Mouse (Mus musculus) ES-E14 (cell line): ENCODE data around the gene Acyp2. TPM values are rescaled to one million over a fixed set of nuclear protein-coding genes. Genes with fewer than 3 reads are reported as not detected.

Experiments used
- DNase-seq: peaks from one replicate; pipeline ENCODE4 v3.0.0-alpha.2; 2013; ENCODE audit warnings: low read depth, low spot score
- H3K27ac ChIP-seq: 2 replicates; pipeline ENCODE4 v1.5.1; 2012; ENCODE audit warnings: low read depth, mild to moderate bottlenecking, low read length, moderate library complexity, mixed read lengths; ENCODE audit not compliant: poor library complexity, insufficient read depth, severe bottlenecking
- H3K36me3 ChIP-seq: 2 replicates; pipeline ENCODE4 v1.6.1; 2012; ENCODE audit warnings: mild to moderate bottlenecking, low read length, moderate library complexity, mixed read lengths; ENCODE audit not compliant: control insufficient read depth, poor library complexity, insufficient read depth, severe bottlenecking
- H3K4me1 ChIP-seq, 2 experiments: fragments of 150-350 bp in 1 of 2; sonication (generic) in 1 of 2; 2 replicates each; pipeline ENCODE4 v1.6.1; 2012; ENCODE audit warnings: low read length in 2 of 2, mild to moderate bottlenecking in 1 of 2, mixed read lengths in 1 of 2; ENCODE audit not compliant: control insufficient read depth in 2 of 2, insufficient read depth in 2 of 2, poor library complexity in 1 of 2
- H3K4me3 ChIP-seq, 2 experiments: fragments of 150-350 bp in 1 of 2; sonication (generic) in 1 of 2; 2 replicates each; pipeline ENCODE4 v1.5.1; 2012; ENCODE audit warnings: low read length in 2 of 2, low read depth in 1 of 2, mild to moderate bottlenecking in 1 of 2, mixed read lengths in 1 of 2; ENCODE audit not compliant: insufficient read depth in 1 of 2, poor library complexity in 1 of 2, severe bottlenecking in 1 of 2
- H3K9ac ChIP-seq: 2 replicates; pipeline ENCODE4 v1.6.1; 2012; ENCODE audit warnings: low read depth, mild to moderate bottlenecking, low read length, mixed read lengths; ENCODE audit not compliant: poor library complexity, insufficient read depth, severe bottlenecking
- H3K9me3 ChIP-seq: fragments of 150-350 bp; sonication (generic); 2 replicates; pipeline ENCODE4 v1.6.1; 2012; ENCODE audit warnings: low read depth, mild to moderate bottlenecking, low read length; ENCODE audit not compliant: control insufficient read depth, insufficient read depth
- CHD2 ChIP-seq: IDR thresholded peaks from 2 replicates; pipeline ENCODE4 v1.6.1; 2014; ENCODE audit warnings: mild to moderate bottlenecking, low read depth, low read length, inconsistent platforms
- HCFC1 ChIP-seq: IDR thresholded peaks from 2 replicates; pipeline ENCODE4 v1.6.1; 2012; ENCODE audit warnings: low read length, inconsistent platforms, borderline replicate concordance; ENCODE audit not compliant: insufficient read depth
- MAFK ChIP-seq: IDR thresholded peaks from 2 replicates; pipeline ENCODE4 v1.6.1; 2014; ENCODE audit warnings: mild to moderate bottlenecking, low read depth, low read length, inconsistent platforms; ENCODE audit not compliant: insufficient read depth
- ZC3H11A ChIP-seq: IDR thresholded peaks from 2 replicates; pipeline ENCODE4 v1.6.1; 2012; ENCODE audit warnings: low read depth, mild to moderate bottlenecking, inconsistent platforms, low read length, borderline replicate concordance
- ZNF384 ChIP-seq: IDR thresholded peaks from 2 replicates; pipeline ENCODE4 v1.6.1; 2012; ENCODE audit warnings: low read depth, low read length, inconsistent platforms
- in situ Hi-C, 2 experiments: fragments of 600-800 bp; cut with MboI; formaldehyde crosslinking; loops; one replicate each; pipeline ENCODE4 v1.15.1; 2025; ENCODE audit warnings: low sequenced_read_pairs in 2 of 2, inconsistent platforms in 1 of 2; ENCODE audit not compliant: unreplicated experiment in 2 of 2
- total RNA-seq: library from RNA; depleted of rRNA; stranded (reverse); fragments of 300-350 nt; gene quantifications from 2 replicates; pipeline ENCODE4 v1.2.3, GENCODE M21; 2012

Acyp2 gene
- total RNA-seq, 1 experiment, result 4.6 TPM

- no peak overlapping the region for H3K27ac ChIP-seq
- no peak overlapping the region for H3K9ac ChIP-seq
- in situ Hi-C loops, result no loop called here
- no peak overlapping the region for H3K4me3 ChIP-seq
- no peaks in the 10 kb centered on the region for H3K9me3 ChIP-seq
- H3K4me1 ChIP-seq, result no peaks in the 10 kb centered on the region
- no peak for TF ChIP-seq MAFK
- no peak for TF ChIP-seq CHD2
- TF ChIP-seq ZC3H11A, result no peak
- no peak for TF ChIP-seq ZNF384
- TF ChIP-seq HCFC1, result no peak
- DNase-seq, result no peak
- no peaks in the 10 kb centered on the region; the same call in 1 of the 2 replicates for H3K36me3 ChIP-seq
Observed at GRCm38 (mm10) chr11:30607587-30608518, 41.5 kb downstream of the Acyp2 start.

GRCm38 (mm10) chr11:30597259-30597658 lies 52.1 kb downstream of the Acyp2 start:
- no peaks in the 10 kb centered on the region for H3K36me3 ChIP-seq
- no peak for TF ChIP-seq ZNF384
- no peak for TF ChIP-seq CHD2
- TF ChIP-seq HCFC1, result no peak
- TF ChIP-seq ZC3H11A, result no peak
- TF ChIP-seq MAFK, result no peak
- in situ Hi-C loops, result no loop called here

GRCm38 (mm10) chr11:30580008-30580407 lies 69.4 kb downstream of the Acyp2 start:
- Histone ChIP-seq H3K4me1 (no peaks in the 10 kb centered on the region), H3K4me3 (no peak overlapping the region), H3K9ac (no peak overlapping the region), H3K36me3 (no peaks in the 10 kb centered on the region), H3K27ac (no peak overlapping the region), H3K9me3 (no peaks in the 10 kb centered on the region)
- TF ChIP-seq MAFK, result no peak
- no peak for TF ChIP-seq HCFC1
- no peak for TF ChIP-seq ZC3H11A
- no peak for TF ChIP-seq CHD2
- TF ChIP-seq ZNF384, result no peak
- in situ Hi-C loops, result no loop called here
- DNase-seq, result no peak

More at GRCm38 (mm10) chr11:30597259-30597658, 52.1 kb downstream of the Acyp2 start:
- no peaks in the 10 kb centered on the region for H3K9me3 ChIP-seq
- H3K4me1 ChIP-seq, result no peaks in the 10 kb centered on the region
- DNase-seq, result no peak
- no peak overlapping the region for H3K4me3 ChIP-seq
- no peak overlapping the region for H3K9ac ChIP-seq
- H3K27ac ChIP-seq, result no peak overlapping the region

GRCm38 (mm10) chr11:30578931-30579330 lies 70.5 kb downstream of the Acyp2 start:
- Histone ChIP-seq H3K4me1 (no peaks in the 10 kb centered on the region), H3K4me3 (no peak overlapping the region), H3K27ac (no peak overlapping the region), H3K9ac (no peak overlapping the region), H3K9me3 (no peaks in the 10 kb centered on the region), H3K36me3 (no peaks in the 10 kb centered on the region)
- DNase-seq, result no peak
- TF ChIP-seq ZNF384 (no peak), MAFK (no peak), HCFC1 (no peak), ZC3H11A (no peak), CHD2 (no peak)
- in situ Hi-C loops, result no loop called here
